Mouse (Mus musculus) CH12F3 (cell line): Measurements from ENCODE around the gene Hint1.
"Not testable (repeated sequence)": the region's sequence is repeated elsewhere in the genome, so short reads cannot be mapped to it uniquely, and the experiment has no call there.

Experiments used
- in situ Hi-C: fragments of 300-500 bp; cut with MboI; formaldehyde crosslinking; loops from 2 replicates; pipeline ENCODE4 v1.14.3; 2020; ENCODE audit warnings: low sequenced_read_pairs

Hint1 gene

GRCm38 (mm10) chr11:54891341-54891740, 25.2 kb downstream of the Hint1 start:
- in situ Hi-C loops = no loop called here

GRCm38 (mm10) chr11:54892091-54892490, 25.9 kb downstream of the Hint1 start:
- in situ Hi-C loops = no loop called here

GRCm38 (mm10) chr11:54894589-54894988, 28.4 kb downstream of the Hint1 start:
- in situ Hi-C loops = no loop called here

GRCm38 (mm10) chr11:54896646-54897045, 30.5 kb downstream of the Hint1 start:
- in situ Hi-C loops = not testable (repeated sequence)

- in situ Hi-C loops = no loop called here
These were observed 31.3 kb downstream of the Hint1 start for GRCm38 (mm10) chr11:54897470-54897869.

- in situ Hi-C loops = no loop called here
These were observed 33.5 kb downstream of the Hint1 start for GRCm38 (mm10) chr11:54899657-54900056.

GRCm38 (mm10) chr11:54902333-54903323, 36.4 kb downstream of the Hint1 start, which contains the start of gene Gpx3:
TSS of gene Gpx3 (plus strand) at chr11:54902453.
- in situ Hi-C loops = no loop called here

GRCm38 (mm10) chr11:54903339-54903738, 37.2 kb downstream of the Hint1 start:
- in situ Hi-C loops = no loop called here

- in situ Hi-C loops = no loop called here
These were observed 37.9 kb downstream of the Hint1 start for GRCm38 (mm10) chr11:54903940-54904706.

GRCm38 (mm10) chr11:54905086-54905485, 38.9 kb downstream of the Hint1 start:
- in situ Hi-C loops = no loop called here

GRCm38 (mm10) chr11:54905931-54906330, 39.7 kb downstream of the Hint1 start:
- in situ Hi-C loops = no loop called here

GRCm38 (mm10) chr11:54906466-54906865, 40.3 kb downstream of the Hint1 start:
- in situ Hi-C loops = no loop called here

GRCm38 (mm10) chr11:54907259-54907658, 41.1 kb downstream of the Hint1 start:
- in situ Hi-C loops = no loop called here

- in situ Hi-C loops = no loop called here
These were observed 43.1 kb downstream of the Hint1 start for GRCm38 (mm10) chr11:54909273-54909672.

GRCm38 (mm10) chr11:54910081-54910665, 44.0 kb downstream of the Hint1 start:
- in situ Hi-C loops = no loop called here

GRCm38 (mm10) chr11:54911201-54911600, 45.0 kb downstream of the Hint1 start:
- in situ Hi-C loops = no loop called here

GRCm38 (mm10) chr11:54911671-54912502, 45.7 kb downstream of the Hint1 start:
- in situ Hi-C loops = no loop called here

- in situ Hi-C loops = no loop called here
These were observed 46.5 kb downstream of the Hint1 start for GRCm38 (mm10) chr11:54912503-54913316.

GRCm38 (mm10) chr11:54913841-54914240, 47.7 kb downstream of the Hint1 start:
- in situ Hi-C loops = no loop called here
